Mouse (Mus musculus) thymus, adult 18-20 months (tissue): ENCODE measurements around the gene Gcnt2.

Experiments used
- DNase-seq, 2 experiments: peaks; one replicate each; pipeline ENCODE4 v3.0.0; 2022; ENCODE audit warnings: mixed read lengths in 2 of 2

Gcnt2 gene

GRCm38 (mm10) chr13:41000926-41001639, 141.5 kb downstream of the Gcnt2 start, which contains the start of gene Pak1ip1:
TSS of gene Pak1ip1 (plus strand) at chr13:41001023.
- peak; percentile 79 to 84 for DNase-seq

DNA sequence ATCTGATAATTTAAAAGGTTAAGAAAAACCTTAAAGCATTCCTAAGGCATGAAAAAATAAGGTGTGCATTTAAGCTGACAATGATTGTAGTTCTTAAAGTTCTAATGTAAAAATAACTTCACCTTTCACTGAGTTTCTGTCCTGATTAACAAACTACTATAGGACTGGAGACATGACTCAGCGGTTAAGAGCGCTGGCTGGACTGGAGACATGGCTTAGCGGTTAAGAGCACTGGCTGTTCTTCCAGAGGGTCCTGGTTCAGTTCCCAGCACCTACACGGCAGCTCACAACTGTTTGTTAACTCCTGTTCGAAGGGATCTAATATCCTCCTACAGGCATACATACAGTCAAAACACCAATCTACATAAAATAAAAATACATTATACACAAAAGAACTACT, 142.4 kb downstream of the Gcnt2 start:
- DNase-seq, result no peak

DNA sequence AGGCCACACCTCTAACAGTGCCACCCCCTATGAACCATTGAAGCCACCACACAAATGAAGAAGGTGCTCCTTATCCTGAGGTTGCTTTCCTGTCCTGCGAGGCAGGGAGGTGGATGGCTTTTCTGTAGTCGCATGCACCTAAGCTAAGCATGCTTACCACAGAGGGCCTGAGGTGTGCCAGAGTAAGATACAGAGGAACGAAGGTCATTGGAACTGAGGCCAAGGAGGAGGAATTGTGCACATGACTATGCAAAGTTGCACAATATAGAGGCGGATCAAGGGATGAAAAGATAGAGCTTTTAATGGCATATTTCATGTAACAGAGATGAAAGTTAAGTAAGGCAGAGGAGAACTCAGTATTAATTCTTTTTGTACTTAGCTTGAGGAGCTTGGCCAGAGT, 146.7 kb downstream of the Gcnt2 start:
- DNase-seq, result no peak

- no peak for DNase-seq
Observed at GRCm38 (mm10) chr13:41008271-41008670, 148.7 kb downstream of the Gcnt2 start.

GRCm38 (mm10) chr13:41008946-41009345, 149.4 kb downstream of the Gcnt2 start:
- no peak for DNase-seq
